Mouse (Mus musculus) midbrain, postnatal 0 days (tissue): ENCODE results near the gene Exoc8. TPM values are rescaled to one million over a fixed set of nuclear protein-coding genes. Genes with fewer than 3 reads are reported as not detected.

Experiments used
- ATAC-seq: fragments of 200-750 bp; cut with Nextera tagmentation; 2 replicates; pipeline ENCODE4 v1.8.0; 2017; ENCODE audit warnings: moderate number of reproducible peaks, mild to moderate bottlenecking, moderate TSS enrichment, moderate library complexity; ENCODE audit not compliant: low FRiP score
- DNase-seq: peaks from one replicate; pipeline ENCODE4 v3.0.0-alpha.2; 2015; ENCODE audit warnings: low spot score
- H3K27ac ChIP-seq: fragments of 300-500 bp; sonication (generic); 2 replicates; pipeline ENCODE4 v1.5.1; 2014; ENCODE audit warnings: low read depth, mild to moderate bottlenecking, low read length, mixed read lengths
- H3K27me3 ChIP-seq: fragments of 300-500 bp; sonication (generic); 2 replicates; pipeline ENCODE4 v1.6.1; 2014; ENCODE audit warnings: low read length, control low read depth, mixed read lengths; ENCODE audit not compliant: insufficient read depth
- H3K36me3 ChIP-seq: fragments of 300-500 bp; sonication (generic); 2 replicates; pipeline ENCODE4 v1.6.1; 2014; ENCODE audit warnings: low read length, control low read depth, mixed read lengths; ENCODE audit not compliant: insufficient read depth
- H3K4me1 ChIP-seq: fragments of 300-500 bp; sonication (generic); 2 replicates; pipeline ENCODE4 v1.6.1; 2014; ENCODE audit warnings: mild to moderate bottlenecking, control low read depth, antibody characterized with exemption, low read length, mixed read lengths; ENCODE audit not compliant: insufficient read depth
- H3K4me2 ChIP-seq: fragments of 300-500 bp; sonication (generic); 2 replicates; pipeline ENCODE4 v1.6.1; 2014; ENCODE audit warnings: low read depth, mild to moderate bottlenecking, low read length, mixed read lengths; ENCODE audit not compliant: poor library complexity, severe bottlenecking
- H3K4me3 ChIP-seq: fragments of 300-500 bp; sonication (generic); 2 replicates; pipeline ENCODE4 v1.5.1; 2014; ENCODE audit warnings: low read depth, mild to moderate bottlenecking, low read length, moderate library complexity
- H3K9ac ChIP-seq: fragments of 300-500 bp; sonication (generic); replicated peaks from 2 replicates; pipeline ENCODE4 v1.6.1; 2014; ENCODE audit warnings: mild to moderate bottlenecking, low read length, moderate library complexity, mixed read lengths; ENCODE audit not compliant: poor library complexity, severe bottlenecking
- H3K9me3 ChIP-seq: fragments of 300-500 bp; sonication (generic); 2 replicates; pipeline ENCODE4 v1.6.1; 2016; ENCODE audit warnings: low read length, control low read depth
- CTCF ChIP-seq: IDR thresholded peaks from 2 replicates; pipeline ENCODE4 v1.5.1; 2016; ENCODE audit warnings: antibody characterized with exemption, mild to moderate bottlenecking
- WGBS: fragments of 180-500 bp; shearing (Covaris S2); extraction: QIAGEN DNeasy Blood & Tissue Kit; methylation state at CpG from one replicate; pipeline ENCODE4 v1.1.7; 2014; 5-methylcytosine and 5-hydroxymethylcytosine counted together
- polyA plus RNA-seq: library from polyadenylated mRNA; unstranded; fragments of >200 nt; fragmentation: Nextera tagmentation; extraction: Ambion mirVana; gene quantifications from 2 replicates; pipeline ENCODE4 v1.2.1, GENCODE M21; 2015
- total RNA-seq: library from RNA; depleted of rRNA; stranded (reverse); fragments of >200 nt; gene quantifications from 2 replicates; pipeline ENCODE4 v1.2.3, GENCODE M21; 2014; rRNA removed

The Exoc8 gene
- total RNA-seq (33.6 and 34.4 TPM in 2 replicates), polyA plus RNA-seq (10.5 and 10.7 TPM in 2 replicates)

DNA sequence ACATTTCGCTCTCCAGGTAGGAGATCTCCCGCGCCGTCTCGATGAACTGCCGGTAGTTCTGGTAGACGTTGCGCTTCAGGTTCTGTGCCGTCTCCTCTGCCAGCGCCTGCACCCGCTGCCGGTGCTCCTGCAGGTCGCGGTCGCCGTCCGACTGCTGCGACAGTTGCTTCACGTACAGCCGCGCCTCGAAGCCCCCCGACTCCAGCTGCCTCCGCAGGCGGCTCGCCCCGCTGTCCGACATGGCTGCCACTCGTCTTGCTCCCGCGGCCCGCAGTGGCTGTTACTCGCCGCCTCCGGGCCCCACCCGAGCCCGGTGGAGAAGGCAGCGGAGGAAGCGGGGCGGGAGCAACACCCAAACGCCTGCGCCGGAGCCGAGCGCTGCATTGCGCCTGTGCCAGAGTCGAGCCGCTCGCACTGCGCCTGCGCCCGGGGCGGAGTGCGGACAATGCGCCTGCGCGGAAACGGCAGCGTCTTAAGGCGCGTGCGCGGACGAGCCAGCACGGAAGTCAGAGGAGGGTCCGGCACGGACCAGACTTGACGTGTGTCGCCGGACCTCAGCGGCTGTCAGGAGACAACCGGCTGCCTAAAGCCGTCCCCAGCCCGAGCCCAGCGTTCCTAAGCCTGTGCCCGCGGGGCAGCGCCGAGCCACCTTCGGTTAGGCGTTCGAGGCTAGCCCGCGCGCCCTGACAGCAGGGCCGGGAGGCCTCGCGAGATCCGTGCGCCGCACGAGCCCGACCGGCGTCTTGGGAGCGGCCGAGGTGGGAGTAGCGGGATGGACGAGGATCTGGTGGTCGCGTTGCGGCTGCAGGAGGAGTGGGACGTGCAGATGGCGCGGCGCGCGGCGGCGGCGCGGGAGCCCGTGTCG lies at the start of gene Exoc8, which contains the start of gene Sprtn:
Gene Exoc8, minus strand, starts transcription at position 320 of the 865 bp plus-strand sequence.
Gene Sprtn, plus strand, starts transcription at position 501 of the 865 bp plus-strand sequence.
- Histone ChIP-seq H3K9me3 (no peaks in the 10 kb centered on the region), H3K27ac (peak within 1 kb of the TSS; percentile 91), H3K4me2 (peak within 1 kb of the TSS; percentile 91), H3K4me3 (peak within 1 kb of the TSS; percentile 76), H3K36me3 (peaks cover 29% of the 10 kb centered on the region), H3K4me1 (peaks cover 11% of the 10 kb centered on the region), H3K27me3 (no peaks in the 10 kb centered on the region), H3K9ac (peak within 1 kb of the TSS; percentile 87)
- peak; percentile 97 for DNase-seq
- ATAC-seq, result peak; percentile 88
- under 1% methylated on average over 107 of the region's 114 CpGs for WGBS
- no peak for TF ChIP-seq CTCF

- H3K4me1 ChIP-seq, result peaks cover 13% of the 10 kb centered on the region
- 69% methylated on average over 7 of the region's 7 CpGs for WGBS
- no peak for TF ChIP-seq CTCF
- ATAC-seq, result no peak
- no peaks in the 10 kb centered on the region for H3K27me3 ChIP-seq
- no peak overlapping the region for H3K27ac ChIP-seq
- H3K4me3 ChIP-seq, result no peak overlapping the region
- H3K36me3 ChIP-seq, result 0 out of 2 replicates have a peak, but pooled peaks cover 4% of the 10 kb centered on the region
- no peak for DNase-seq
- no peak overlapping the region for H3K4me2 ChIP-seq
- H3K9me3 ChIP-seq, result no peaks in the 10 kb centered on the region
- no peak overlapping the region for H3K9ac ChIP-seq
These were observed 46.9 kb upstream of the Exoc8 start for GRCm38 (mm10) chr8:124944406-124944805.

- DNase-seq, result no peak
- no peak for ATAC-seq
- Histone ChIP-seq H3K4me3 (no peak overlapping the region), H3K4me2 (no peak overlapping the region), H3K27ac (no peak overlapping the region), H3K4me1 (peaks cover 13% of the 10 kb centered on the region), H3K36me3 (0 out of 2 replicates have a peak, but pooled peaks cover 4% of the 10 kb centered on the region), H3K9ac (no peak overlapping the region), H3K27me3 (no peaks in the 10 kb centered on the region), H3K9me3 (no peaks in the 10 kb centered on the region)
- WGBS, result 77% methylated on average over 6 of the region's 6 CpGs
- TF ChIP-seq CTCF, result no peak
These were observed 46.3 kb upstream of the Exoc8 start for GRCm38 (mm10) chr8:124943801-124944200.

DNA sequence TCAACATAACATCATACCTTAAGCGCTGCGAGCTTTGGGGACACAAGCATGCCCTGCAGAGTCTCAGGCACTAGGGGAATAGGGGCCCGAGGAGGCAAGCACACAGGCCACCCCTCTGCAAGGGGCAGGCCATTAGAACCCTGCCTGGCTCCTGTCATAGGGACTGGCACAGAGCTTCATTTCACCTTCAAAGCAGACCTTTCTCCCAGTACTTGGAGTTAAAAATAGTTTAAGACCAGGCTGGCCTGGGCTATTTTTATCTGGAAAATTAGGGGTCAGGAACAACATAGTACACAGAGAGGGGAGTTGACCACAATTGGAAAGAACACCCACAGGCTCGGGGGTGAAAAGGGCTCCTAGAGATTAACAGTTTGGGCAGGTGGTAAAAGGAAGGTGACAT lies 39.8 kb upstream of the Exoc8 start:
- Histone ChIP-seq H3K4me1 (no peaks in the 10 kb centered on the region), H3K36me3 (peaks cover 7% of the 10 kb centered on the region; the same call in 1 of the 2 replicates), H3K9ac (no peak overlapping the region), H3K9me3 (no peaks in the 10 kb centered on the region), H3K27me3 (no peaks in the 10 kb centered on the region), H3K4me2 (no peak overlapping the region), H3K27ac (no peak overlapping the region), H3K4me3 (no peak overlapping the region)
- no peak for ATAC-seq
- WGBS, result 96% methylated on average over 4 of the region's 4 CpGs
- no peak for TF ChIP-seq CTCF
- no peak for DNase-seq

DNA sequence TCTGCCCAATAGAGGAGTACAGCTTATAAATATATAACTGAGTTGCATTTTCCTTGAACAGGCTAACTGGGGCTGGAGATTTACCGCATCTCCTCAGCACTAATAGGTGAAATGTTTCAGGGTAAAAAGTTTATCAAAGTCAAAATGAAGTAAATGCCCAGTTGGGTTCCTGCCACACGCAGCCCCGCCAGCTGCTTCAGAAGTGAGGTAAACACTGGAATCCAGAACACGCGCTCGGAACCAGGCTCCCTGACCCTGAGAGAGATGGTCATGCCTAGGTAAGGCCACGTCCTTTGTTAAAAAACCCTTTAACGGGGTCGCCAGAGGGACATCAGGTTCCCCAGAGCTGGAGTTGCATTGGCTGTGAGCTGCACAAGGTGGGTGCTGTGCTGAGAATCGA lies 39.2 kb upstream of the Exoc8 start:
- H3K4me1 ChIP-seq, result no peaks in the 10 kb centered on the region
- DNase-seq, result no peak
- no peak overlapping the region for H3K9ac ChIP-seq
- no peak overlapping the region for H3K4me3 ChIP-seq
- TF ChIP-seq CTCF, result no peak
- ATAC-seq, result no peak
- H3K27me3 ChIP-seq, result no peaks in the 10 kb centered on the region
- 98% methylated on average over 10 of the region's 10 CpGs for WGBS
- no peaks in the 10 kb centered on the region for H3K9me3 ChIP-seq
- H3K4me2 ChIP-seq, result no peak overlapping the region
- H3K27ac ChIP-seq, result no peak overlapping the region
- H3K36me3 ChIP-seq, result peaks cover 6% of the 10 kb centered on the region; the same call in 1 of the 2 replicates

DNA sequence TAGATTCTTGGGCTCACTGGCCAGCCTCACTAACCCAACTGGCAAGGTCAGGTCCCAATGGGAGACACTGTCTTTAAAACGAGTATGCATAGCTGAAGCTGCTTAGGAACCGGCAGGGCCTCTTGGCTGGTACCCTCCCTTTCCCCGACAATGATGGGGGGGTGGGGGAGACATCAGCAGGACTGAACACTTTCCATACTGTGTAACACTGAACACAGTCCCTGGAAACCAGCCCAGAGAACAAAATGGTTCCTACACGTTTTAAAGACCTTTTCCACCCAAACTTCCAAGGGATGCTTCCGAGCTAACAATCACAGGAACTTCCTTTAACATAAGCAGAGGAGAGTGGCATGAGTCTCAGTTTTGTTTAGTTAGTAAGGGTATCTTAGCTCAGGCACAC lies 37.6 kb upstream of the Exoc8 start:
- DNase-seq, result no peak
- no peak overlapping the region for H3K4me2 ChIP-seq
- no peak for ATAC-seq
- peaks cover 3% of the 10 kb centered on the region; the same call in 1 of the 2 replicates for H3K36me3 ChIP-seq
- H3K27ac ChIP-seq, result no peak overlapping the region
- no peak overlapping the region for H3K9ac ChIP-seq
- H3K4me3 ChIP-seq, result no peak overlapping the region
- no peak for TF ChIP-seq CTCF
- H3K4me1 ChIP-seq, result no peaks in the 10 kb centered on the region
- no peaks in the 10 kb centered on the region for H3K9me3 ChIP-seq
- WGBS, result 88% methylated on average over 5 of the region's 5 CpGs
- no peaks in the 10 kb centered on the region for H3K27me3 ChIP-seq
